Mouse (Mus musculus): ENCODE results near the gene Cdca4. TPM values are rescaled to one million over a fixed set of nuclear protein-coding genes. Genes with fewer than 3 reads are reported as not detected.

Cdca4 gene
- total and polyA plus RNA-seq, 3 experiments: 78.0 to 128 (median 78.0) TPM

DNA sequence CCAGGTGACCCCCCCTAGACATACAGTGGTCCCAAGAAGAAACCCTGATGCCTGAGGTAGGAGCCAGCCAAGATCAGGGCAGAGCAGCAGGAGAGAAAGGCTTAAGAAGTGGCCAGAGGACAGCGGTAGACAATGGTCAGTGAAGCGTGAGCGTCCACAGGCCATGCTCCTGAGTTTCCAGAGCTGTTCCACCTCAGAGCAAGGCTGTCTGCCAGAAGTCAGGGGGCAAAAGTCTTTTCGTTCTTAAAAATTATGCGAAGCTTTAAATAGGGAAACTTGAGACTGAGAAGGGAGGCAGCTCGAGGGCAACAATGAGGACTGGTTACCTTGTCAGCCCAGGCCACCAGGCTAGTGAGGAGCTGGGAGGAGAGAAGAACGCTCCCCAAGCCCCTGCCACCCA is 15.9 kb downstream of the Cdca4 start:
- in situ Hi-C loops (cut with MboI; ENCODE audit: low pct_ligation_motif_present, low pct_unique_long_range_greater_than_20kb, low sequenced_read_pairs): no loop called here

DNA sequence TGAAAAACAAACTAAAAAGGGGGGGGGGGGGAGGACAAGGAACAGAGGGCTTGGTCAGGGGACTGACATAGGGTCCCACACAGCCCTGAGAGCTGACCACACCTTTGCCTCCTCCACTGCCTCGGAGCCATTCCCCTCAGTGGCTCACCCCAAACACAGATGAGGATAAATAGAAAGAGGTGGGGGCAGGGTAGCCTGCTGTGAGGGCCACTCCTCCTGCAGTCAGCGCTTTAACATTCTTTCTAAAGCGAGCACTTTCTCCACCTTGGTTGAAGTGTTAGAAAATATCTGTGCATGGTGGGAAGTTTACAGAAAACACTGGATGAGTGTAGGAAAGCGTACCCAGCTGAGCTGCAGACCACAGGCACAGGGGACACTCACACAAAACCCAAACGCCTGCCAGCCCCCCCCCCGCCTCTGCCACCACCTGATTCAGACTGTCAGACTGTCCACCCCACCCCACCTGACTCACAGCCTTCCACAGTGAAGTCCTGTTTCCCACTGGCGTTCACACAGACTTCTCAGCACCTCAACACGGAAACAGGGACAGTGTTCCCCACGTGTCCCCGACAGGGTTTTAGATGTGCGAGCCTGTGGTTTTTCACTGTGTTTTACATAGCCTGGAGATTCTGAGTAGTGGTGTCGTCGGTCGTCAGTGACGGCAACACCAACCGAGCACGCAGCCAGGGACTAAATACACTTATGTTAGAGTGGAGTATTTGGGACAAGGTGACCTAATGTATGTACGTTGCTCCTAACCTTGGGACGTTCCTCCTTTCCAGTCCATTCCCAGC is 18.9 kb downstream of the Cdca4 start:
- dilution Hi-C loops (cut with MboI; ENCODE audit: extremely low pct_ligation_motif_present, extremely low pct_unique_long_range_greater_than_20kb, low sequenced_read_pairs): loop anchor here (10.0 kb wide), 1 partner anchor 65 kb away; no protein-coding TSS in a partner anchor

More for the DNA sequence above, 15.9 kb downstream of the Cdca4 start:
- no peak overlapping the region for H3K4me2 ChIP-seq (ENCODE audit: insufficient read depth, low read depth, poor library complexity, severe bottlenecking)
- no peak overlapping the region for H3K27ac ChIP-seq (ENCODE audit: insufficient read depth, low read depth)
- TF ChIP-seq MAZ (IDR thresholded peaks at IDR 0.05; ENCODE audit: low read depth, low read length): no peak
- no peak for TF ChIP-seq ZNF384 (IDR thresholded peaks at IDR 0.05; ENCODE audit: low read depth, low read length)
- no peak for TF ChIP-seq E2F4 (IDR thresholded peaks at IDR 0.05; ENCODE audit: insufficient replicate concordance, low read depth, low read length)
- no peak for TF ChIP-seq POLR2A (IDR thresholded peaks at IDR 0.05; ENCODE audit: low read depth, low read length)
- TF ChIP-seq ZMIZ1 (IDR thresholded peaks at IDR 0.05; ENCODE audit: low read depth, low read length): no peak
- H3K4me3 ChIP-seq (replicated peaks in 1 of 3; ENCODE audit: low read depth in 2 of 3, low read length in 2 of 3, poor library complexity in 1 of 3): no peak overlapping the region
- H3K79me2 ChIP-seq (replicated peaks; ENCODE audit: control insufficient read depth, extremely low read depth, insufficient read depth, poor library complexity, severe bottlenecking): no peaks in the 10 kb centered on the region
- peaks cover 4% of the 10 kb centered on the region for H3K27me3 ChIP-seq (replicated peaks)
- H3K4me1 ChIP-seq (ENCODE audit: control insufficient read depth in 1 of 2, insufficient read depth in 2 of 2): peaks cover 0 to 19% of the 10 kb centered on the region in 2 experiments; a peak in 2 of 4 replicates
- DNase-seq (ENCODE audit: extremely low read depth): no peak
- dilution Hi-C loops (cut with MboI; ENCODE audit: extremely low pct_ligation_motif_present, extremely low pct_unique_long_range_greater_than_20kb, low sequenced_read_pairs): loop anchor here (10.0 kb wide), 1 partner anchor 69 kb away; no protein-coding TSS in a partner anchor
- H3K9me3 ChIP-seq (replicated peaks; ENCODE audit: low read length): no peaks in the 10 kb centered on the region
- H3K36me3 ChIP-seq (replicated peaks in 1 of 2; ENCODE audit: control insufficient read depth in 1 of 2, insufficient read depth in 1 of 2, low read length in 1 of 2): peaks cover 20 to 68% of the 10 kb centered on the region in 2 experiments
- no peak overlapping the region for H3K9ac ChIP-seq (ENCODE audit: insufficient read depth, low read depth)

DNA sequence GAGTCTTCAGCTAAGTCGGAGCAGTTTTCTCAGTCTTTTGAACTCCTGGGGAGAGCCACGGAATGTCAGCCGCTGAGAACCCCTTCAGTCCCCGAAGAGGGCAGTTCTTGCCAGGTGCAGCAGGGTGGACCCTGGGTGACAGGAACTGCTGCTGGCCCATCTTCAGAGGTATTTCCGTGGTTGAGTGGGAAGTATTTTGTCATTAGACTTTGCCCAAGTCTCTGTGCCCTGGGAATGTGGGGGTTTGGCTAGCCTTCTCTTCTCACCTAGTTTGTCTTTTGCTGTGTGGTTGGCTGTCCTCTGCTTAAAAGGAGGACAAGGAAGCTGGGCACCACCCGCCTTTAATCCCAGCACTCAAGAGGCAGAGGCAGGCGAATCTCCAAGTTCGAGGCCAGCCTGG is 19.6 kb downstream of the Cdca4 start:
- Histone ChIP-seq H3K4me3 (replicated peaks in 1 of 3; ENCODE audit: low read depth in 2 of 3, low read length in 2 of 3, poor library complexity in 1 of 3) (peak overlapping the region in 1 of 3 experiments; percentile 64), H3K4me1 (ENCODE audit: control insufficient read depth in 1 of 2, insufficient read depth in 2 of 2) (peaks cover 0 to 22% of the 10 kb centered on the region in 2 experiments; a peak in 3 of 4 replicates), H3K27ac (ENCODE audit: insufficient read depth, low read depth) (no peak overlapping the region), H3K4me2 (ENCODE audit: insufficient read depth, low read depth, poor library complexity, severe bottlenecking) (peak overlapping the region; percentile 90), H3K27me3 (replicated peaks) (peaks cover 10% of the 10 kb centered on the region), H3K9me3 (replicated peaks; ENCODE audit: low read length) (no peaks in the 10 kb centered on the region), H3K9ac (ENCODE audit: insufficient read depth, low read depth) (peak overlapping the region; percentile 67), H3K79me2 (replicated peaks; ENCODE audit: control insufficient read depth, extremely low read depth, insufficient read depth, poor library complexity, severe bottlenecking) (no peaks in the 10 kb centered on the region), H3K36me3 (replicated peaks in 1 of 2; ENCODE audit: control insufficient read depth in 1 of 2, insufficient read depth in 1 of 2, low read length in 1 of 2) (peaks cover 3 to 33% of the 10 kb centered on the region in 2 experiments)
- in situ Hi-C loops (cut with MboI; ENCODE audit: low pct_ligation_motif_present, low pct_unique_long_range_greater_than_20kb, low sequenced_read_pairs) (no loop called here), dilution Hi-C loops (cut with MboI; ENCODE audit: extremely low pct_ligation_motif_present, extremely low pct_unique_long_range_greater_than_20kb, low sequenced_read_pairs) (loop anchor here (10.0 kb wide), 1 partner anchor 65 kb away; no protein-coding TSS in a partner anchor)
- no peak for DNase-seq (ENCODE audit: extremely low read depth)
- TF ChIP-seq ZKSCAN1 (IDR thresholded peaks at IDR 0.05; ENCODE audit: borderline replicate concordance, low read depth, low read length) (no peak), E2F4 (IDR thresholded peaks at IDR 0.05; ENCODE audit: insufficient replicate concordance, low read depth, low read length) (no peak), KAT2A (IDR thresholded peaks at IDR 0.05; ENCODE audit: insufficient replicate concordance, low read length) (no peak), HCFC1 (IDR thresholded peaks at IDR 0.05; ENCODE audit: low read depth, low read length) (no peak), MAFK (IDR thresholded peaks at IDR 0.05; ENCODE audit: insufficient replicate concordance, low read length) (no peak), IRF4 (IDR thresholded peaks at IDR 0.05; ENCODE audit: low read depth, low read length) (no peak), MAX (IDR thresholded peaks at IDR 0.05; ENCODE audit: low read length) (no peak), ETS1 (conservative IDR thresholded peaks at IDR 0.05; ENCODE audit: low read depth, low read length) (no peak), CHD1 (IDR thresholded peaks at IDR 0.05; ENCODE audit: low read depth, low read length) (no peak), RCOR1 (conservative IDR thresholded peaks at IDR 0.05; ENCODE audit: low read depth, low read length) (no peak), NELFE (IDR thresholded peaks at IDR 0.05; ENCODE audit: low read depth, low read length) (no peak), CHD2 (IDR thresholded peaks at IDR 0.05; ENCODE audit: low read length) (no peak), MXI1 (IDR thresholded peaks at IDR 0.05; ENCODE audit: low read depth, low read length) (no peak), NRF1 (IDR thresholded peaks at IDR 0.05; ENCODE audit: low read depth, low read length) (no peak), MEF2A (IDR thresholded peaks at IDR 0.05; ENCODE audit: borderline replicate concordance, low read depth, low read length) (no peak), ZMIZ1 (IDR thresholded peaks at IDR 0.05; ENCODE audit: low read depth, low read length) (no peak), MYC (IDR thresholded peaks at IDR 0.05; ENCODE audit: low read depth, low read length) (no peak), JUND (conservative IDR thresholded peaks at IDR 0.05; ENCODE audit: low read depth, low read length) (no peak)

More for the DNA sequence above, 18.9 kb downstream of the Cdca4 start:
- Histone ChIP-seq H3K27me3 (replicated peaks) (peaks cover 10% of the 10 kb centered on the region), H3K79me2 (replicated peaks; ENCODE audit: control insufficient read depth, extremely low read depth, insufficient read depth, poor library complexity, severe bottlenecking) (no peaks in the 10 kb centered on the region), H3K4me2 (ENCODE audit: insufficient read depth, low read depth, poor library complexity, severe bottlenecking) (no peak overlapping the region), H3K9ac (ENCODE audit: insufficient read depth, low read depth) (no peak overlapping the region), H3K9me3 (replicated peaks; ENCODE audit: low read length) (no peaks in the 10 kb centered on the region), H3K4me3 (replicated peaks in 1 of 3; ENCODE audit: low read depth in 2 of 3, low read length in 2 of 3, poor library complexity in 1 of 3) (no peak overlapping the region), H3K36me3 (replicated peaks in 1 of 2; ENCODE audit: control insufficient read depth in 1 of 2, insufficient read depth in 1 of 2, low read length in 1 of 2) (peaks cover 3 to 40% of the 10 kb centered on the region in 2 experiments), H3K4me1 (ENCODE audit: control insufficient read depth in 1 of 2, insufficient read depth in 2 of 2) (peaks cover 0 to 16% of the 10 kb centered on the region in 2 experiments; a peak in 3 of 4 replicates), H3K27ac (ENCODE audit: insufficient read depth, low read depth) (no peak overlapping the region)
- in situ Hi-C loops (cut with MboI; ENCODE audit: low pct_ligation_motif_present, low pct_unique_long_range_greater_than_20kb, low sequenced_read_pairs): no loop called here
- DNase-seq (ENCODE audit: extremely low read depth): no peak
- TF ChIP-seq JUN (IDR thresholded peaks at IDR 0.05; ENCODE audit: insufficient read depth, low read depth, low read length) (no peak), UBTF (IDR thresholded peaks at IDR 0.05; ENCODE audit: low read depth, low read length) (no peak), NRF1 (IDR thresholded peaks at IDR 0.05; ENCODE audit: low read depth, low read length) (no peak), USF1 (IDR thresholded peaks at IDR 0.05; ENCODE audit: low read depth, low read length) (no peak), CTCF (conservative IDR thresholded peaks at IDR 0.05 in 1 of 2, IDR thresholded peaks at IDR 0.05 in 1 of 2; ENCODE audit: low read depth in 2 of 2, low read length in 2 of 2) (no peak), MEF2A (IDR thresholded peaks at IDR 0.05; ENCODE audit: borderline replicate concordance, low read depth, low read length) (no peak), SMC3 (IDR thresholded peaks at IDR 0.05; ENCODE audit: low read depth, low read length) (no peak)
